Mouse (Mus musculus): ENCODE results near the gene Ccl17. TPM values are rescaled to one million over a fixed set of nuclear protein-coding genes. Genes with fewer than 3 reads are reported as not detected.
A peak's percentile ranks its signal among the peaks of the same experiment; 100 is the strongest.
"Not testable (repeated sequence)": the region's sequence is repeated elsewhere in the genome, so short reads cannot be mapped to it uniquely, and the experiment has no call there.

The Ccl17 gene
- polyA plus RNA-seq, 1 experiment from 2014 or later, result 0.57 TPM

GRCm38 (mm10) chr8:94820553-94820952, 10.3 kb downstream of the Ccl17 start:
- Histone ChIP-seq H3K36me3 (peaks cover 49% of the 10 kb centered on the region), H3K27me3 (ENCODE audit: insufficient read depth, poor library complexity, severe bottlenecking) (no peaks in the 10 kb centered on the region), H3K9me3 (no peaks in the 10 kb centered on the region), H3K4me3 (no peak overlapping the region), H3K4me1 (peaks cover 11% of the 10 kb centered on the region; the same call in 1 of the 2 replicates), H3K27ac (no peak overlapping the region)
- no peak for DNase-seq (ENCODE audit: low spot score)
- 88% methylated on average over 7 of the region's 7 CpGs for WGBS

GRCm38 (mm10) chr8:94821381-94821780, 11.1 kb downstream of the Ccl17 start:
- H3K36me3 ChIP-seq, result peaks cover 56% of the 10 kb centered on the region
- DNase-seq (ENCODE audit: low spot score), result no peak
- H3K27ac ChIP-seq, result no peak overlapping the region
- H3K27me3 ChIP-seq (ENCODE audit: insufficient read depth, poor library complexity, severe bottlenecking), result no peaks in the 10 kb centered on the region
- no peaks in the 10 kb centered on the region for H3K9me3 ChIP-seq
- H3K4me3 ChIP-seq, result no peak overlapping the region
- peaks cover 11% of the 10 kb centered on the region; the same call in 1 of the 2 replicates for H3K4me1 ChIP-seq
- WGBS, result 95% methylated on average over 2 of the region's 2 CpGs

- Histone ChIP-seq H3K9me3 (no peaks in the 10 kb centered on the region), H3K4me3 (no peak overlapping the region), H3K27me3 (ENCODE audit: insufficient read depth, poor library complexity, severe bottlenecking) (no peaks in the 10 kb centered on the region), H3K4me1 (peaks cover 11% of the 10 kb centered on the region; the same call in 1 of the 2 replicates), H3K36me3 (peaks cover 68% of the 10 kb centered on the region), H3K27ac (no peak overlapping the region)
- 79% methylated on average over 23 of the region's 23 CpGs for WGBS
- DNase-seq (ENCODE audit: low spot score), result peak; percentile 87
Measured at GRCm38 (mm10) chr8:94822637-94823560, 12.6 kb downstream of the Ccl17 start.

- WGBS, result 83% methylated on average over 6 of the region's 6 CpGs
- DNase-seq (ENCODE audit: low spot score), result no peak
- no peaks in the 10 kb centered on the region for H3K9me3 ChIP-seq
- no peaks in the 10 kb centered on the region for H3K27me3 ChIP-seq (ENCODE audit: insufficient read depth, poor library complexity, severe bottlenecking)
- H3K27ac ChIP-seq, result no peak overlapping the region
- H3K4me3 ChIP-seq, result no peak overlapping the region
- H3K4me1 ChIP-seq, result 0 out of 2 replicates have a peak, but pooled peaks cover 6% of the 10 kb centered on the region
- peaks cover 86% of the 10 kb centered on the region for H3K36me3 ChIP-seq
Measured at GRCm38 (mm10) chr8:94825170-94825569, 14.9 kb downstream of the Ccl17 start.

- H3K27me3 ChIP-seq (ENCODE audit: insufficient read depth, poor library complexity, severe bottlenecking), result no peaks in the 10 kb centered on the region
- peaks cover 90% of the 10 kb centered on the region for H3K36me3 ChIP-seq
- 91% methylated on average over 5 of the region's 5 CpGs for WGBS
- no peaks in the 10 kb centered on the region for H3K9me3 ChIP-seq
- 0 out of 2 replicates have a peak, but pooled peaks cover 6% of the 10 kb centered on the region for H3K4me1 ChIP-seq
- H3K4me3 ChIP-seq, result no peak overlapping the region
- no peak for DNase-seq (ENCODE audit: low spot score)
- H3K27ac ChIP-seq, result no peak overlapping the region
Measured at GRCm38 (mm10) chr8:94826210-94826609, 16.0 kb downstream of the Ccl17 start.

GRCm38 (mm10) chr8:94828284-94828683, 18.0 kb downstream of the Ccl17 start:
- Histone ChIP-seq H3K4me3 (no peak overlapping the region), H3K27ac (no peak overlapping the region), H3K4me1 (0 out of 2 replicates have a peak, but pooled peaks cover 4% of the 10 kb centered on the region), H3K9me3 (no peaks in the 10 kb centered on the region), H3K36me3 (peaks cover 84% of the 10 kb centered on the region), H3K27me3 (ENCODE audit: insufficient read depth, poor library complexity, severe bottlenecking) (no peaks in the 10 kb centered on the region)
- DNase-seq (ENCODE audit: low spot score), result no peak
- WGBS, result 88% methylated on average over 6 of the region's 6 CpGs

GRCm38 (mm10) chr8:94833901-94834405, 23.7 kb downstream of the Ccl17 start:
- WGBS, result 87% methylated on average over 7 of the region's 7 CpGs
- H3K27me3 ChIP-seq (ENCODE audit: insufficient read depth, poor library complexity, severe bottlenecking); H3K4me3 ChIP-seq; H3K27ac ChIP-seq; H3K9me3 ChIP-seq; DNase-seq (ENCODE audit: low spot score): not testable (repeated sequence)
- Histone ChIP-seq H3K36me3 (peaks cover 35% of the 10 kb centered on the region), H3K4me1 (peaks cover 12% of the 10 kb centered on the region)

- not testable (repeated sequence) for H3K27me3 ChIP-seq (ENCODE audit: insufficient read depth, poor library complexity, severe bottlenecking); H3K4me3 ChIP-seq; H3K27ac ChIP-seq; H3K9me3 ChIP-seq; DNase-seq (ENCODE audit: low spot score)
- Histone ChIP-seq H3K36me3 (peaks cover 19% of the 10 kb centered on the region), H3K4me1 (peaks cover 12% of the 10 kb centered on the region)
- 93% methylated on average over 13 of the region's 13 CpGs for WGBS
Measured at GRCm38 (mm10) chr8:94835751-94836150, 25.5 kb downstream of the Ccl17 start.

- WGBS, result 68% methylated on average over 11 of the region's 11 CpGs
- peaks cover 10% of the 10 kb centered on the region for H3K36me3 ChIP-seq
- peak overlapping the region; percentile 79 for H3K4me3 ChIP-seq
- DNase-seq (ENCODE audit: low spot score), result no peak
- no peaks in the 10 kb centered on the region for H3K9me3 ChIP-seq
- 0 out of 2 replicates have a peak overlapping the region, but pooled peaks have one; percentile 47 for H3K27ac ChIP-seq
- H3K27me3 ChIP-seq (ENCODE audit: insufficient read depth, poor library complexity, severe bottlenecking), result no peaks in the 10 kb centered on the region
- H3K4me1 ChIP-seq, result peaks cover 12% of the 10 kb centered on the region
Measured at GRCm38 (mm10) chr8:94836456-94837240, 26.4 kb downstream of the Ccl17 start.

- H3K4me3 ChIP-seq, result peak within 1 kb of the TSS; percentile 79
- H3K27me3 ChIP-seq (ENCODE audit: insufficient read depth, poor library complexity, severe bottlenecking), result no peaks in the 10 kb centered on the region
- H3K36me3 ChIP-seq, result peaks cover 7% of the 10 kb centered on the region
- DNase-seq (ENCODE audit: low spot score), result peak; percentile 97
- no peaks in the 10 kb centered on the region for H3K9me3 ChIP-seq
- peaks cover 8% of the 10 kb centered on the region for H3K4me1 ChIP-seq
- H3K27ac ChIP-seq, result peak within 1 kb of the TSS; percentile 96
- under 1% methylated on average over 82 of the region's 82 CpGs for WGBS
Measured at GRCm38 (mm10) chr8:94837662-94838574, 27.7 kb downstream of the Ccl17 start, which contains the start of the genes Coq9 and Ciapin1. Gene Coq9, plus strand, starts transcription at chr8:94838321. Gene Ciapin1, minus strand, starts transcription at chr8:94838358.

- no peaks in the 10 kb centered on the region for H3K27me3 ChIP-seq (ENCODE audit: insufficient read depth, poor library complexity, severe bottlenecking)
- peak overlapping the region; percentile 96 for H3K27ac ChIP-seq
- H3K4me1 ChIP-seq, result peaks cover 8% of the 10 kb centered on the region
- peak overlapping the region; percentile 79 for H3K4me3 ChIP-seq
- under 1% methylated on average over 24 of the region's 24 CpGs for WGBS
- no peaks in the 10 kb centered on the region for H3K9me3 ChIP-seq
- DNase-seq (ENCODE audit: low spot score), result peak; percentile 83
- H3K36me3 ChIP-seq, result peaks cover 12% of the 10 kb centered on the region
Measured at GRCm38 (mm10) chr8:94838600-94838999, 28.3 kb downstream of the Ccl17 start.

GRCm38 (mm10) chr8:94841183-94841582, 30.9 kb downstream of the Ccl17 start:
- H3K27me3 ChIP-seq (ENCODE audit: insufficient read depth, poor library complexity, severe bottlenecking), result no peaks in the 10 kb centered on the region
- peaks cover 8% of the 10 kb centered on the region for H3K4me1 ChIP-seq
- H3K9me3 ChIP-seq, result no peaks in the 10 kb centered on the region
- no peak for DNase-seq (ENCODE audit: low spot score)
- H3K4me3 ChIP-seq, result no peak overlapping the region
- peaks cover 38% of the 10 kb centered on the region for H3K36me3 ChIP-seq
- 44% methylated on average over 2 of the region's 2 CpGs for WGBS
- no peak overlapping the region for H3K27ac ChIP-seq

Data from heart, embryonic 10.5 days (tissue).